Mouse (Mus musculus) CD8-positive naive resting alpha-beta T cell, adult 57 days (primary cell): ENCODE results near the gene Smbd1. TPM values are rescaled to one million over a fixed set of nuclear protein-coding genes. Genes with fewer than 3 reads are reported as not detected.

Source experiments
- total RNA-seq: library from RNA; stranded (reverse); gene quantifications from one replicate; pipeline ENCODE4 v1.2.4, GENCODE M21; 2023

Gene Smbd1
- total RNA-seq: not detected

GRCm38 (mm10) chr16:32810321-32810720, at the start of gene Smbd1:
TSS of gene Smbd1 (minus strand) at chr16:32810477.

GRCm38 (mm10) chr16:32797426-32797689, 12.9 kb downstream of the Smbd1 start, which contains the start of gene Muc20:
TSS of gene Muc20 (minus strand) at chr16:32797435.

Other genes with a start within 250 kb of the Smbd1 start
- 82.9 TPM for gene Tfrc, start 201.6 kb downstream of the Smbd1 start, total RNA-seq
- 42.7 TPM for gene Tnk2, start 166.6 kb downstream of the Smbd1 start, total RNA-seq
- gene Muc4, start 74.6 kb downstream of the Smbd1 start, total RNA-seq: not detected
- not detected for gene Muc20, start 13.0 kb downstream of the Smbd1 start, total RNA-seq
- 54.4 TPM for gene Fyttd1, start 67.0 kb upstream of the Smbd1 start, total RNA-seq
- 26.7 TPM for gene Rubcn, start 67.3 kb upstream of the Smbd1 start, total RNA-seq
- 79.3 TPM for gene Lrch3, start 103.6 kb upstream of the Smbd1 start, total RNA-seq
- not detected for gene Iqcg, start 245.7 kb upstream of the Smbd1 start, total RNA-seq
- gene Rpl35a, start 246.0 kb upstream of the Smbd1 start, total RNA-seq: 1,575 TPM